Comparison of ENCODE assay signal across 7 mouse cellular contexts in genomic region chr10:17367026-17367425, GRCm38 (mm10).
DNase-seq lines count a peak whose midpoint lies in the region; ATAC-seq and TF ChIP-seq lines count a peak whose summit lies in the region.

No protein-coding gene starts in this region.

- no peak overlapping the region for H3K4me3 ChIP-seq in limb, embryonic 13.5 days
- no peak overlapping the region for H3K4me3 ChIP-seq in limb, embryonic 10.5 days
- H3K4me3 ChIP-seq in heart, embryonic 11.5 days (ENCODE audit: low read depth, low read length): no peak overlapping the region
- H3K4me3 ChIP-seq in kidney, embryonic 15.5 days (replicated peaks): no peak overlapping the region
- no peak overlapping the region for H3K4me3 ChIP-seq in myocyte

- H3K9ac ChIP-seq in limb, embryonic 13.5 days: no peak overlapping the region
- H3K9ac ChIP-seq in heart, embryonic 11.5 days (ENCODE audit: low read depth, low read length): no peak overlapping the region
- H3K9ac ChIP-seq in kidney, embryonic 15.5 days: no peak overlapping the region

- no peak overlapping the region for H3K27ac ChIP-seq in limb, embryonic 13.5 days
- no peak overlapping the region for H3K27ac ChIP-seq in limb, embryonic 10.5 days
- H3K27ac ChIP-seq in heart, embryonic 11.5 days (ENCODE audit: low read depth, low read length): peak overlapping the region; percentile 25
- peak overlapping the region; percentile 33; the same call in 1 of the 2 replicates for H3K27ac ChIP-seq in kidney, embryonic 15.5 days

- H3K4me2 ChIP-seq in limb, embryonic 13.5 days (replicated peaks): no peak overlapping the region
- no peak overlapping the region for H3K4me2 ChIP-seq in heart, embryonic 11.5 days
- no peak overlapping the region for H3K4me2 ChIP-seq in kidney, embryonic 15.5 days
- H3K4me2 ChIP-seq in myocyte (ENCODE audit: low read depth): peak overlapping the region; percentile 30

- H3K27me3 ChIP-seq in limb, embryonic 13.5 days: no peaks in the 10 kb centered on the region
- no peaks in the 10 kb centered on the region for H3K27me3 ChIP-seq in limb, embryonic 10.5 days (ENCODE audit: low read depth, poor library complexity, severe bottlenecking)
- H3K27me3 ChIP-seq in heart, embryonic 11.5 days (ENCODE audit: control insufficient read depth, insufficient read depth, low read length): no peaks in the 10 kb centered on the region
- no peaks in the 10 kb centered on the region for H3K27me3 ChIP-seq in kidney, embryonic 15.5 days
- no peaks in the 10 kb centered on the region for H3K27me3 ChIP-seq in myocyte (ENCODE audit: control insufficient read depth, insufficient read depth, insufficient read length)

- TF ChIP-seq POLR2A in myocyte (IDR thresholded peaks at IDR 0.05; ENCODE audit: insufficient read length, low read depth): no peak

- WGBS in limb, embryonic 13.5 days: 26% methylated on average over 5 of the region's 5 CpGs
- 26% methylated on average over 5 of the region's 5 CpGs for WGBS in limb, embryonic 10.5 days
- 29% methylated on average over 5 of the region's 5 CpGs for WGBS in heart, embryonic 11.5 days (ENCODE audit: insufficient replicate concordance)
- WGBS in kidney, embryonic 15.5 days: 5% methylated on average over 5 of the region's 5 CpGs

- no peak overlapping the region for H3ac ChIP-seq in myocyte (ENCODE audit: control insufficient read depth, insufficient read length)

- H3K9me3 ChIP-seq in limb, embryonic 13.5 days: no peaks in the 10 kb centered on the region
- no peaks in the 10 kb centered on the region for H3K9me3 ChIP-seq in limb, embryonic 10.5 days (replicated peaks)
- H3K9me3 ChIP-seq in heart, embryonic 11.5 days (replicated peaks; ENCODE audit: control insufficient read depth, low read length): no peaks in the 10 kb centered on the region
- no peaks in the 10 kb centered on the region for H3K9me3 ChIP-seq in kidney, embryonic 15.5 days (replicated peaks)

- H3K36me3 ChIP-seq in limb, embryonic 13.5 days: no peaks in the 10 kb centered on the region
- no peaks in the 10 kb centered on the region for H3K36me3 ChIP-seq in limb, embryonic 10.5 days
- H3K36me3 ChIP-seq in heart, embryonic 11.5 days (ENCODE audit: control insufficient read depth, insufficient read depth, low read length): no peaks in the 10 kb centered on the region
- no peaks in the 10 kb centered on the region for H3K36me3 ChIP-seq in kidney, embryonic 15.5 days
- no peaks in the 10 kb centered on the region for H3K36me3 ChIP-seq in myocyte (ENCODE audit: control insufficient read depth, insufficient read depth)

- DNase-seq in limb, embryonic 10.5 days (ENCODE audit: low spot score): no peak
- peak; percentile 5 to 24 for DNase-seq in cerebellum, postnatal 36 days

- H3K79me2 ChIP-seq in myocyte (ENCODE audit: control insufficient read depth, insufficient read depth): no peaks in the 10 kb centered on the region

- peak; percentile 54; the same call in 1 of the 2 replicates for ATAC-seq in limb, embryonic 13.5 days (ENCODE audit: low FRiP score, low read depth)
- ATAC-seq in heart, embryonic 11.5 days (replicated peaks; ENCODE audit: insufficient number of reproducible peaks, low FRiP score, low TSS enrichment): no peak
- peak; percentile 92 for ATAC-seq in kidney, embryonic 15.5 days (replicated peaks; ENCODE audit: low FRiP score)
- no peak for ATAC-seq in activated CD4-positive, CD25-positive, alpha-beta regulatory T cell, adult 4 months

- H3K4me1 ChIP-seq in limb, embryonic 13.5 days: no peaks in the 10 kb centered on the region
- peaks cover 9% of the 10 kb centered on the region for H3K4me1 ChIP-seq in limb, embryonic 10.5 days
- H3K4me1 ChIP-seq in heart, embryonic 11.5 days (ENCODE audit: control insufficient read depth, insufficient read depth, low read length): peaks cover 3% of the 10 kb centered on the region; the same call in 1 of the 2 replicates
- peaks cover 18% of the 10 kb centered on the region for H3K4me1 ChIP-seq in kidney, embryonic 15.5 days

TF ChIP-seq in myocyte, 11 proteins besides CTCF, POLR2A, EP300 and RAD21:
- TF ChIP-seq E2F4 (IDR thresholded peaks at IDR 0.05; ENCODE audit: insufficient read depth): no peak
- no peak for TF ChIP-seq POLR2AphosphoS2 (IDR thresholded peaks at IDR 0.05; ENCODE audit: insufficient read length, low read depth)
- TF ChIP-seq USF1 (IDR thresholded peaks at IDR 0.05; ENCODE audit: low read depth): no peak
- TF ChIP-seq SRF (IDR thresholded peaks at IDR 0.05; ENCODE audit: control insufficient read depth, insufficient read length, low read depth): no peak
- no peak for TF ChIP-seq MYOG (IDR thresholded peaks at IDR 0.05; ENCODE audit: control insufficient read depth in 1 of 3, insufficient read depth in 1 of 3, insufficient read length in 2 of 3, low read depth in 2 of 3)
- TF ChIP-seq MYOD1 (IDR thresholded peaks at IDR 0.05; ENCODE audit: control insufficient read depth in 1 of 3, insufficient read length in 2 of 3, low read depth in 2 of 3): no peak
- TF ChIP-seq CEBPB (IDR thresholded peaks at IDR 0.05; ENCODE audit: insufficient read depth, poor library complexity, severe bottlenecking): no peak
- TF ChIP-seq MAX (IDR thresholded peaks at IDR 0.05; ENCODE audit: low read depth): no peak
- no peak for TF ChIP-seq TCF3 (IDR thresholded peaks at IDR 0.05; ENCODE audit: insufficient read length, low read depth)
- no peak for TF ChIP-seq TCF12 (IDR thresholded peaks at IDR 0.05; ENCODE audit: insufficient read depth, poor library complexity, severe bottlenecking)
- no peak for TF ChIP-seq REST (IDR thresholded peaks at IDR 0.05; ENCODE audit: insufficient read depth, insufficient read length)

Comparison
In these comparisons a context has a peak if more than half of its experiments do, and no peak if none do; other contexts are left out.
1. ATAC-seq: peak in limb, embryonic 13.5 days (single experiment) and kidney, embryonic 15.5 days (single experiment); none in heart, embryonic 11.5 days (single experiment) and activated CD4-positive, CD25-positive, alpha-beta regulatory T cell, adult 4 months (single experiment).
2. H3K27ac ChIP-seq: peak in heart, embryonic 11.5 days (single experiment) and kidney, embryonic 15.5 days (single experiment); none in limb, embryonic 13.5 days (single experiment) and limb, embryonic 10.5 days (single experiment).